In genomic region chr11:117245846-117246245, GRCm38 (mm10) we compare ENCODE assay signal across 13 mouse cellular contexts.
"Had no signal": no experiment of that assay in that cellular context is flagged by ENCODE, and none has a peak within 500 bp of the region (broad histone marks: within the 10 kb centered on the region; RNA-seq: fewer than 3 reads in every experiment).

No protein-coding gene starts in this region.

- DNase-seq: lung, adult 2 months; lung, postnatal 36 days; midbrain, embryonic 14.5 days; retina, postnatal 1 day; right cerebral cortex, postnatal 4 days; spleen, adult 18-20 months had no signal

- H3K27me3 ChIP-seq: kidney, embryonic 15.5 days; liver, embryonic 15.5 days; neural tube, embryonic 13.5 days had no signal

- H3K27ac ChIP-seq: kidney, embryonic 15.5 days; left cerebral cortex, adult 2 months; limb, embryonic 10.5 days; liver, embryonic 15.5 days; midbrain, embryonic 10.5 days; neural tube, embryonic 13.5 days had no signal

- H3K4me3 ChIP-seq: kidney, embryonic 15.5 days; left cerebral cortex, adult 2 months; limb, embryonic 10.5 days; liver, embryonic 15.5 days; midbrain, embryonic 10.5 days; myocyte; neural tube, embryonic 13.5 days had no signal

- H3K9ac ChIP-seq: kidney, embryonic 15.5 days; liver, embryonic 15.5 days; neural tube, embryonic 13.5 days had no signal

- H3K36me3 ChIP-seq: kidney, embryonic 15.5 days; limb, embryonic 10.5 days; liver, embryonic 15.5 days; midbrain, embryonic 10.5 days; neural tube, embryonic 13.5 days had no signal
